Mouse (Mus musculus) frontal cortex, postnatal 10 days (tissue): ENCODE results near the gene Sh3bgrl3.

ENCODE experiments used
- DNase-seq, 2 experiments: peaks; one replicate each; pipeline ENCODE4 v3.0.0; 2022; ENCODE audit warnings: low spot score in 2 of 2, mixed read lengths in 1 of 2

Sh3bgrl3 gene

DNA sequence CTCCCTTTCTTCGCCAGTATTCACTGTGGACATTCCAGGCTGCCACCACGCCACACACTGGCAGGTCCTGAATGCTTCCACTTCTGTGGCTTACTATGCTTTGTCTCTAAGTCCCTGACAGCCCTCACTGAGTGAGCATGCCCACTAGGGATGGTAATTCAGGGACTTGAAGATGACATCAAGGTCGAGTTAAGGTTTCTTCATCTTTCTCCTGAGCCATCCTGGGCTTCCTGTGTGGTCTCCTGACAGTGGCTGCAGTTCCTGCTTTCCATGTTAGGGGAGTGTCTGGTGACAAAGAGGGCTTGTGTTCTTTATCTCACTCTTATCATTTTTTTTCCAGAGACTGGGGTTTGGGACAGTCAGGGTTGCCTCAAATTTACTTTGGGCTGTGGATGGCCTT lies 17.9 kb downstream of the Sh3bgrl3 start:
- DNase-seq = no peak

DNA sequence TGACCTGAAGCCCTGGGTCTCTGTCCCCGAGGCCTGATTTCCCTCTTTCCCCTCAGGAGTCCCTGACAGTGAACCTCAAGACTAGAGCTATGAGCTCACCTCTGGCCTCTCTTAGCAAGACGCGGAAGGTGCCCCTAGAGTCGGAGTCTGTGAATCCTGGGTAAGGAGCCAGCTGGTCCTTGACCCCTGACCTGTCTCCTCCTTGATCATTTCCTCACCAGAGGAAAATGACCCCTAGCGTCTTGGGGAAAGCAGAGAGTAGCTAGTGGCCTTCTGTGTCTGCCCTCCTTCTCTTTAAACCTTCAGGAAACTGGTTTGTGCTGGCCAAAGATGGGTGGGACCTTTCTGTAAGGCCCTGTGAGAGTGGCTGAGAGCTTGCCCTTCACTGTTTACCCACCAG lies 20.4 kb downstream of the Sh3bgrl3 start:
- DNase-seq = no peak

DNA sequence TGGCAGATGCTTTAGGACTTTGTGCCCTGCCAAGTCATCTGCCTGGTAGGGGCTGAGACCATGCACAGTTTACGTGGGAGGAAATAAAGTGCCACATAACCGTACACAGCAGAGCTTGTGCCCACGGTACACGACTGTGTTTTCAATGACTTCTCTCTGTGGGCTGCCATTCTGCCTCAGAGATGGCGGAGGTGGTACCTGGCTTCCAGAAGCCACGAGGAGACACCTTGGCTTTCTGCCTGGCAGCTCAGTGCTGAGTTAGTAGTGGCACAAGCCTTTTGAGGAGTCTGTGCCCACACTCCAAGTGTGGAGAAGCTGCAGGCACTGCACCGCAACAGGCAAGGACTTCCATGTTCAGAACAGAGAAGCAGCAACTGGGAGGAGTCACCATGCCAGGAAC lies 20.9 kb downstream of the Sh3bgrl3 start:
- no peak for DNase-seq

DNA sequence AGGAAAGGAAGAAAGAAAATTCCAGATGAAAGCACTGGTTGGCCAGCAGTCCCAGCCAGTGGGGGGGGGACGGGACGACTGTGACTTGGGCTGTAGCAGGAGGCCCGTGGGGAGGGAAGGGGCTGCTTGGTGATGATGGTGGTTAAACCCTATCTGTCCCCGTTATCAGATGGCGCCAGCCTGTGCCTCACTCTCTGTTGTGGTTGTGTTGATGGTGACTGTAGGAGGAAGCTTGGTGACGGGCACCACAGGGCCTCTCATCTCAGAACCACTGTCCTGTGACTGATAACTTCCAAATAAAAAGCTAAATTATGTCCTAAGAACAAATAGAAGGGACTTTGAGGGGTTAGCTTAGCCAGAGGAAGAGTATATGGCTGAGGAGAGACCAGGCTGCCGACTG lies 22.5 kb downstream of the Sh3bgrl3 start:
- DNase-seq = no peak

DNA sequence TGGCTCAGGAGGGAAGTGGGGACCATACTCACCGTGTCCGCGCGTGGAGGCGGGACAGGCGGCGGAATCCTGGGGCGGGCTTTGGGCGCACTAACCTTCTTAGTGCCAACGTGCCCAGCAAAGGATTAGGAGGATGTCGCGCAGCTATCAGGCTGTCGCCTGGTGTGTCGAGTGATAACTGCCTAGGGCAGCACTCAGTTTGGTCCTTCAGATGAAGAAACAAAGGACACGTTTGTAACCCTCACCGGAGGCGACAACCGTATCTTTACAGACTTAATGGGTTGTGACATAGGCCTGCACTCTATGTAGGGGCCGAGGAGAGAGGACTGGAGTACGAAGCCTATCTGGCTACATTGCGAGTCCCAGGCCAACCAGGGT lies 25.9 kb downstream of the Sh3bgrl3 start:
- DNase-seq = no peak

- peak; percentile 87 to 88 for DNase-seq
Measured at GRCm38 (mm10) chr4:134101979-134102741, 26.4 kb downstream of the Sh3bgrl3 start, which contains the start of gene Ubxn11. TSS of gene Ubxn11 (plus strand) at chr4:134102570.

- DNase-seq = no peak
Measured at GRCm38 (mm10) chr4:134100245-134100644, 28.3 kb downstream of the Sh3bgrl3 start.

GRCm38 (mm10) chr4:134098628-134099027 lies 30.0 kb downstream of the Sh3bgrl3 start:
- peak in 1 of 2 experiments; percentile 57 for DNase-seq

- DNase-seq = no peak
Measured at GRCm38 (mm10) chr4:134097015-134097608, 31.5 kb downstream of the Sh3bgrl3 start.

GRCm38 (mm10) chr4:134096120-134096519 lies 32.5 kb downstream of the Sh3bgrl3 start:
- no peak for DNase-seq

GRCm38 (mm10) chr4:134094923-134095547 lies 33.6 kb downstream of the Sh3bgrl3 start, which contains the start of gene Cd52:
TSS of gene Cd52 (minus strand) at chr4:134095082.
- DNase-seq = no peak

GRCm38 (mm10) chr4:134094004-134094564 lies 34.5 kb downstream of the Sh3bgrl3 start:
- DNase-seq = no peak

GRCm38 (mm10) chr4:134092382-134093288 lies 36.0 kb downstream of the Sh3bgrl3 start:
- no peak for DNase-seq

GRCm38 (mm10) chr4:134091225-134091529 lies 37.4 kb downstream of the Sh3bgrl3 start:
- DNase-seq = no peak

DNA sequence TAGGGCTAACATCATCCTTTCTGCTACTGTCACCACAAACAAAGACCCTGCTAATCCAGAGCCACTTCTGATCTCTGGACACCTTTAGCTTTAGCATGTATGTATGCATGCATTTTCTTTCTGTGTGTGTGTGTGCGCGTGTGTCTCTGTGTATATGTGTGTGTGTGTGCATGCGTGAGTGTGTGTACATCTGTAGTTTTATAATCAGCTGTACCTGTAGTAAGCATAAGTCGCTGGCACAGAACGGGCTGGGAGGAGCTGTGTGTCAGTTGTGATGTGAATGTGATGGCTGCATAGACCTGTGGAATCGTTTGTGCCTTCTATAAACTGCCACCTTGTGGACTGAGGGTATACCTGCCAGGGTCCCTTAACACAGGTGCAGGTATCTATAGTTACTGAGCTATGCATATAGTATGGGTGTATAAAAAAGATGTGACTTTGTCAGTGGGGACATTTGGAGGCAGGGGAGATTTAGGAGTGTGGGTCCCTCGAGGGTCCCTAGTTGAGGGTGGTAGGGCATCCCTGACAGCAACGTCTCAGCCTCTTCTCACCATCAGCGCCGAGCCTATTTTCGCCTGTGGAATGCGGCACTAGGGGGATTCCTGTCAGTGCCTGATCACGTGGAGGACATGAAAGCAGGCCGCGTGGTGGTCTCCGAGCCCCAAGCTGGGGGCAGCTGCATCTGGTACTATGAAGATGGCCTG lies 37.9 kb downstream of the Sh3bgrl3 start:
- no peak for DNase-seq

DNA sequence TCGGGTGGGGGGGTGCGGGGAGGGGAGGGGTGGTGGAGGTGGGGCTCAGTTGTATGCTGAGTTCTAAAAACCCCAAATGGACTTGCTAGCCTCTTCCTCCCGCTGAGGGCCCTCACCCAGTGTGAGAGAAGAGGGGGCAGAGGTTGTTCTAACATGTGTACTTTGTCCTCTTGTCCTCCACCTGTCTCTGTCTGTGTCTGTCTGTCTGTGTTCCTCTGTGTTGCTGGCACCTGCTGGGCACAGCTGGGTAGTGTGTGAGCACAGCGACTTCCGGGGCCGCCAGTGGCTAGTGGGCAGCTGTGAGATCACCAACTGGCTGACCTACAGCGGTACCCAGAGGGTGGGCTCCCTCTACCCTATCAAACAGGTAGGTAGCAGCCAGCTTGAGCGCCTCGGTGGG lies 39.6 kb downstream of the Sh3bgrl3 start:
- no peak for DNase-seq

DNA sequence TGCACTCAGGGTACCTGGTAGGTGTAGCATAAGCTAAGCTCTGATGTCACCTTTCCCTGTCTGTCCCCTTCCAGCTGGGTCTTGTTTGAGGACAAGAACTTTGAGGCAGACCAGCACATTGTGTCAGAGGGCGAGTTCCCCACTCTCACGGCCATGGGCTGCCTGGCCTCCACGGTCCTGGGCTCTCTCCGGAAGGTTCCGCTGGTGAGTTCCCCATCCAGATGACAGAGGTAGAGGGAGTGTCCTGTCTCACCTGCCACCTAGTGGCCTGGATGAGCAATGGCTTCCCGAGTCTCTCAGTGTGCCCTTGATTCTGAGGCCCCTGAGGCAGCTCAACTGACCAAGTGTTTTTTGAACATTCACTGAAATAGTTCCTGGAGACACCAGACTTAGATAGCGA lies 41.2 kb downstream of the Sh3bgrl3 start:
- DNase-seq = no peak

DNA sequence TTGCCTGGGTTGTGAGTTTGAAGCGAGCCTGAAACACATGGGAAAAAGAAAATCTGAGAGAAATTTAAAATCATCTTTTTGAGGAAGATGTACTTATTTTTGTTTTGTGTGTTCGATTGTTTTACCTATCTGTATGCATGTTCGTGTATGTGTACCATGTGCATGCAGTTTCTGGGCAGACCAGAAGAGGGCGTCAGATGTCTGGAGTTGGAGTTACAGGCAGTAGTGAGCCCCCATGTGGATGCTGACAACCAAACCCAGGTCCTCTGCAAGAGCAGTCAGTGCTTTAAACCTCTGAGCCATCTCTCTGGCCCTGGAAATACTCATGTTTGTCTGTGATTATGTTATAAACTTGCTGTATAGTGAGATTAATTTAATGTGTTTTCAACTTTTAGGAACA lies 43.6 kb downstream of the Sh3bgrl3 start:
- no peak for DNase-seq

DNA sequence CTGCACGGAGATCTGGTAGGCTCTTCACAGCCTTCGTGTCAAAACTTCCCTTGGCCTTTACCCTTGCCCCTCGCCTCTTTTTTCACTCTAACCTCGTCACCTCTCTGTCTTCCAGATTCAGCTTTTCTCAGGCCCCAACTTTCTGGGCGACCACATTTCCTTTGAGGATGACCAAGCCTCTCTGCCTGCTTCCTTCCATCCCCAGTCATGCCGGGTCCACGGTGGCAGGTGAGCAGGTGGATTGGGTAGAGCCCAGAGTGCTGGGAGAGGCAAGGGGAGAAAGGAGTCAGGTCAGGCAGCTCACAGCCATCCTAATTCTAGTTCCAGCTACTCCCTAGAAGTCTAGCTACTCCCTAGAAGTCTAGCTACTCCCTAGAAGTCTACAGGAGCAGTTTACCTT lies 46.1 kb downstream of the Sh3bgrl3 start:
- no peak for DNase-seq

GRCm38 (mm10) chr4:134081730-134082386 lies 46.7 kb downstream of the Sh3bgrl3 start:
- DNase-seq = peak in 1 of 2 experiments; percentile 30

GRCm38 (mm10) chr4:134080674-134081073 lies 47.9 kb downstream of the Sh3bgrl3 start:
- DNase-seq = no peak
